Mouse (Mus musculus) lung, adult 18-20 months (tissue): Measurements from ENCODE around the gene Asb4.

ENCODE experiments used
- DNase-seq, 2 experiments: peaks; one replicate each; pipeline ENCODE4 v3.0.0; 2022; ENCODE audit warnings: mixed read lengths in 2 of 2

The Asb4 gene

DNA sequence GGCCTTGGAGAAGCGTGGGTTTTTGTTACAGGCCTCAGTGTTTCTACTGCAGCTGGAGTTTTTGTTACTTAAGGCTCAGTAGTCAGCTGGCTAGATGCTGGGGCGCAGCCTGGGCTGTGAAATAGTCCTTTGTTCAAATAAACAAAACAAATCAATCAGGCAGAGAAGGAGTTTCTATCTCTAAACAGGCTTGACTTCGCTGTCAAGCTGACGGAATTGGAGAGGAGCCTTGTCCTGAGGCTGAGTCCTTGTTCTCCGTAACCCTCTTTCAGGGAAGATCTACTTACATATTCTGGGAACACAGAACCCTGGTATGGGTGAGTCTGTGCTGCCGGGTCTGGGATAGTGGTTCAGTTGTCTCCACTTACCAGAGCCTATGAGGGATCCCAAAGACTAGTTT, 64.4 kb downstream of the Asb4 start:
- DNase-seq, result no peak

DNA sequence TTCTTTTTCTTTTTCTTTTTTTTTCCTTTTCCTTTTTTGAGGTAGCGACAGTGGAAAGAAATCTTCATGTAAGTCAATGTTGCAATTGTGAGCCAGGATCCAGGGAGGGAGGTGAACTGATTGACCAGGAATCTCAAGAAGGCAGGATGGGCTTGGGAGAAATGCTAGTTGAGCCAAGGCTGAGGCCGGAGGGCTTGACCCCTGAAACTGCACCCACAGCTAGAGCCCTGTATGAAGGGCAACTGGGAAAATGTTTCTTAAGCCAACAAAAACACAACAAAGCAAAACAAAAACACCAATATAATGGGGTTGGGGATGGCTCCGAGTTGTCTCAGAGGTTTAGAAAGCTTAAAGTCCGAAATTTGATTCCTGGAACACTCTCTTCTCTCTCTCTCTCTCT, 65.2 kb downstream of the Asb4 start:
- DNase-seq, result peak in 1 of 2 experiments; percentile 18

DNA sequence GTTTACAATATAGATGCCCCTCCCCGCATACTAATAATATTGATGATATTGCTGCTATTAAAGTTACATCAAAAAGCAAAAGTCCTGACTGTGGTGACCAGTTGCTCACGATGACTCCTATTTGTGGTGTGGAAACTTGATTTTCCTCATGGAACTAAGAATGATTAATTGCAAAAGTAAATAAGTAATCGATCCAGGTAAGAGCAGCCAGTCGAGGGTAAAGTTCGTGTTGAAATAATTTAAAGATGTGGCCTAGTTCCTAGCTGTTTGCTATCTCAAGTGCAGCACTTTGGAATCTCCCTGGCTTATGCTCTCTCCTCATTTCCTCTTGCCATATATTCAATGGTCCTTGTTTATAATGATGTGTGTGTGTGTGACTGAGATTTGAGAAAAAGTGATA, 66.7 kb downstream of the Asb4 start:
- no peak for DNase-seq

DNA sequence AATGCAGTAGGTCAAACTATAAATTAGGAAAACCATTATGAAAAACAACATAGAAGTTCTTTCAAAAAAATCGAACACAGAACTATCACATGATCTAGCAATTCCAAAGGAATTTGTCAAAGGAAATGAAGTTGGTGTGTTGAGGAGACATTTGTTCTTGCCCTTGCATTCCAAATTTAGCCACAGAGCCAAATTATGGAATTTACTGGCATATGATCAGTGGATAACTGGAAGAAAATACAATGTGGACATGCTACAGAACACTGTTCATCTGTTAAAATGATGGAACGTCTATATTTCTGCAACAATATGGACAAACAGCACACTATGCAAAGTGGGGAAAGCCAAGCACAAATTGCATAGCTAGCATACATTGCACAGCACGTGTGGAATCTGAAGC, 72.7 kb downstream of the Asb4 start:
- no peak for DNase-seq

DNA sequence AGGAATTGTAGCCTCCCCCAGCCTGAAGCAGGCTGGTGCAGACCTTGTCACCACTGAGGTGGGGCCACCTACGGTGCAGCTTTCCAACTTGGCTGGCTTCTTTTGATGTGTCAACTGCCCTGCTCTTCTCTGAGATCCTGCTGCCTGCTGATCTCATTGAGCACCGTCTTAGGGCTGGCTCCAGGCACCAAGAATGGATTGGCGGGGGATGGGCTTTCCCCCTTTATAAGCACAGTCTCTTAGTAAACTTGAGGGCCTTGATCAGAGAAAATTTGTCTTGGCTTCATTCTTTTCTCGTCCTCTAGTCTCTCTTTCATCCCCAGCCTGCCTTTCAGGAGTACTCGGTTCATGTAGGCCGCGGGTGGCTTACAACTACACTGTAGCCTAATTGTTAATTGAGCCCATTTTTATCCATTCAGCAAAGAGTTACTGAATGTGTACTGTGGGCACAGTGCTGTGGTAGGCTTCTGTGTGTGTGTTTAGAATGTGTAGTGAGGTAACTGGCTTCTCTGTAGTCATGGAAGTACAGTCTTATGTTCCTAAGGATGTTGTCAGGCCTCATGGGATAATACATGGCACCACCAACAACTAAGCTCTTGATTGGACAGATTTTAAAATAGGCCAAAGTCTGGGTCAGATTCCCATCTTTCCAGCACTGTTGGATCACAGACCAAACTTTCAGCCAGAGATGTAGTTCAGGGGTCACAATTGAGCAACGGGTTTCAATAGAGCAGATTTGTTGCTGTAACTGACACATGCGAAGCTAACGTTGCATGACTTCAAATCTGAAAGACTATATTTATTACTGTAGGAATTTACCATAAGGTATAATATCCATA, 87.5 kb downstream of the Asb4 start:
- no peak for DNase-seq

DNA sequence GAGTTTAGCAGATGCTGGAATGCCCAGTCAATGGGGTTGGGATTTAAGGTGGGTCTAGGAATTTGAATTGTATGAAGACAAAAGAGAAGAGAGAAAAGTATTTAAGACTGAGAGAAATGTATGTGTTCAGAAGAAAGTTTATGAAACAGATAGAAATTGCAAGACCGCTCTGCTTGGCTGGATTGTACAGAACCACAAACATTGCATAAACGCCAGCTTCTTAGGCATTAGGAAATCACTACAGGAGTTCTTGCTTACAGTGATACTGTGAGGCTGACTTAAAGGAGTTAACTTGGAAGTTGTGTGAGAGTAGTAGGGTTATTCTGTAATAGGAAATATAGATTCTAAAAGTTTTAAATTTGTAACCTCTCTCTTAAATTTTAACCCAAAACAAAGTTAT, 89.5 kb downstream of the Asb4 start:
- DNase-seq, result no peak

DNA sequence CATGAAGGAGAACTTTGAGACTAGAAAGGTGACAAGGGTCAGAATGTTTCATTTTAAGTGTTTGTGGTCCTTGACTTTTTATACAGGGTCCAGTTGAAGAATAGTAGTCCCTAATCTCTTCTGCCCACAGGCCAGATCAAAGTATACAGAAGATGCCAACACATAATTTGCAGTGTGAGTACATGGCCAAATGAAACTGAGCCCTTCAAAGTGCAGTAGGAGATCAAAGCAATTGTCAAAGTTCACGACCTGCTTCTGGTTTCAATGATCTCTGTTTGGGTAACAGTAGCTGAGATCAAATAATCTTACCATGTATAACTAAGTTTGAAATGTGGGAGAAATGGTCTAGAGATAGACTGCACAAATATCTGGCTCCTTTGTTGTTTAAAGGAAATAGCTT, 90.8 kb downstream of the Asb4 start:
- no peak for DNase-seq

DNA sequence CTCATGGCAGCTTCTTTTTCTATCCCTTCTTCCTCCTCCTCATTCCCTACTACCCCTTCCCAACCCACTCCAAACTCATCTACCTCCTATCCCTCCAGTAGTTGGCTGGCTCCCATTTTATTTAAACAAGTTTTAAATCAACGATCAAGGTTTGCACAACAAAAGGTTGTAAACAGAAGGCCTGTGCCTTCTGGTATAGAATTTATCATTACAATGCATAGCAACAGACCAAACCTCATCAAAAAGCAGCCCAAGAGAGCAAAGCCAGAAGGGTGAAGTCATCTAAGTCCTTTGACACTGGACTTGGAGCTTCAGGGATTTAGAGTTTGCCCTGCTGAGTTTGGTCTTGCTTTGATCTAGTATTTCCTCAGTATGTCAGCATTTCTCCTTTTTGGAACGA, 97.9 kb downstream of the Asb4 start:
- no peak for DNase-seq

DNA sequence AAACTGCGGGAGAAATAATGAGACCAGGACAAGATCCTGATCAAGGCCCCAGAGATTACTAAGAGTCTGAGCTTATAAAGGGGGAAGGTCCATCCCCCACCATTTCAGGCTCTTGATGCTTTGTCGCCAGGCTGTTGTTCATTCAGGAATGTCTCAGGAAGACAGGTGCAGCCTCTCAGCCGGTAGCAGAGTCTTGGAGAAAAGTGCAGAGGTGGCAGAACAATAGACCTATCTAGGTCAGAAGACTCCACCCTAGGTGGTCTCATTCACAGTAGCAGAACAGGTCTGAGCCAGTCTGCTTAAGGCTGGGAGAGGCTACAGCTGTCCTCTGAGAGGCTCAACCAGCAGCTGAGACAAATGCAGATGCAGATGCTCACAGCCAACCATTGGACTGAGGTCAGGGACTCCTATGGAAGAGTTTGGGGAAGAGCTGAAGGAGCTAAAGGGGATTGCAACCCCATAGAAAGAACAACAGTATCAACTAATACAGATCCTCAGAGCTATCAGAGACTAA, 99.1 kb downstream of the Asb4 start:
- no peak for DNase-seq
